Mouse (Mus musculus) CD4-positive, CD25-positive, alpha-beta regulatory T cell, adult 4 months (primary cell): ENCODE measurements around the gene Olfr444. TPM values are rescaled to one million over a fixed set of nuclear protein-coding genes. Genes with fewer than 3 reads are reported as not detected.

Experiments used
- ATAC-seq: one replicate; pipeline ENCODE4 v1.8.0; 2017
- polyA plus RNA-seq, 2 experiments: library from polyadenylated mRNA; unstranded; fragments of 100-300 nt; shearing (Covaris generic); gene quantifications; one replicate each; pipeline ENCODE4 v1.2.1; 2017

Olfr444 gene
- polyA plus RNA-seq: not detected

- ATAC-seq: no peak
Measured at GRCm38 (mm10) chr6:42948767-42949166, at the start of gene Olfr444. Gene Olfr444, plus strand, starts transcription at chr6:42949067.

- ATAC-seq: no peak
Measured at GRCm38 (mm10) chr6:42900345-42900744, 48.5 kb upstream of the Olfr444 start.

- ATAC-seq: no peak
Measured at GRCm38 (mm10) chr6:42908578-42908977, 40.3 kb upstream of the Olfr444 start, which contains the start of gene Olfr447. Gene Olfr447, plus strand, starts transcription at chr6:42908878.

- no peak for ATAC-seq
Measured at GRCm38 (mm10) chr6:42921077-42921476, 27.8 kb upstream of the Olfr444 start, which contains the start of gene Olfr446. Gene Olfr446, plus strand, starts transcription at chr6:42921377.

GRCm38 (mm10) chr6:42980377-42980776, 31.5 kb downstream of the Olfr444 start:
- no peak for ATAC-seq

Other genes starting within 250 kb of the Olfr444 start
- gene Tcaf1, start 239.0 kb upstream of the Olfr444 start, polyA plus RNA-seq: not detected
- gene Olfr453, start 209.7 kb upstream of the Olfr444 start, polyA plus RNA-seq: not detected
- not detected for gene Olfr38, start 192.7 kb upstream of the Olfr444 start, polyA plus RNA-seq
- gene Olfr452, start 164.0 kb upstream of the Olfr444 start, polyA plus RNA-seq: not detected
- gene Olfr450, start 137.1 kb upstream of the Olfr444 start, polyA plus RNA-seq: not detected
- gene Olfr449, start 114.7 kb upstream of the Olfr444 start, polyA plus RNA-seq: not detected
- not detected for gene Olfr448, start 58.6 kb upstream of the Olfr444 start, polyA plus RNA-seq
- gene Olfr447, start 40.2 kb upstream of the Olfr444 start, polyA plus RNA-seq: not detected
- not detected for gene Olfr446, start 27.7 kb upstream of the Olfr444 start, polyA plus RNA-seq
- not detected for gene Olfr441, start 157.3 kb downstream of the Olfr444 start, polyA plus RNA-seq
- not detected for gene Olfr237-ps1, start 197.5 kb downstream of the Olfr444 start, polyA plus RNA-seq
- gene Olfr437, start 214.2 kb downstream of the Olfr444 start, polyA plus RNA-seq: not detected
- not detected for gene Olfr13, start 223.1 kb downstream of the Olfr444 start, polyA plus RNA-seq
- not detected for gene Olfr435, start 248.1 kb downstream of the Olfr444 start, polyA plus RNA-seq